Mouse (Mus musculus) intestine, embryonic 14.5 days (tissue): Measurements from ENCODE around the gene Sdhc. TPM values are rescaled to one million over a fixed set of nuclear protein-coding genes. Genes with fewer than 3 reads are reported as not detected.
"Not testable (repeated sequence)": the region's sequence is repeated elsewhere in the genome, so short reads cannot be mapped to it uniquely, and the experiment has no call there.

Source experiments
- ATAC-seq: fragments of 200-750 bp; cut with Nextera tagmentation; replicated peaks from 2 replicates; pipeline ENCODE4 v1.8.0; 2017; ENCODE audit warnings: low read depth, moderate number of reproducible peaks, moderate TSS enrichment, moderate library complexity; ENCODE audit not compliant: low FRiP score, low TSS enrichment
- DNase-seq: peaks from one replicate; pipeline ENCODE4 v3.0.0-alpha.2; 2018; ENCODE audit warnings: low spot score
- H3K27ac ChIP-seq: fragments of 300-500 bp; sonication (generic); 2 replicates; pipeline ENCODE4 v1.5.1; 2014; ENCODE audit warnings: low read depth, mild to moderate bottlenecking, control low read depth
- H3K27me3 ChIP-seq: fragments of 300-500 bp; sonication (generic); replicated peaks from 2 replicates; pipeline ENCODE4 v1.6.1; 2014; ENCODE audit warnings: low read length, control low read depth; ENCODE audit not compliant: control insufficient read depth, insufficient read depth
- H3K36me3 ChIP-seq: fragments of 300-500 bp; sonication (generic); 2 replicates; pipeline ENCODE4 v1.6.1; 2014; ENCODE audit warnings: low read length, control low read depth; ENCODE audit not compliant: control insufficient read depth, insufficient read depth
- H3K4me1 ChIP-seq: fragments of 300-500 bp; sonication (generic); replicated peaks from 2 replicates; pipeline ENCODE4 v1.6.1; 2014; ENCODE audit warnings: low read length, control low read depth, mixed read lengths; ENCODE audit not compliant: control insufficient read depth, insufficient read depth
- H3K4me2 ChIP-seq: fragments of 300-500 bp; sonication (generic); 2 replicates; pipeline ENCODE4 v1.6.1; 2014; ENCODE audit warnings: low read length
- H3K4me3 ChIP-seq: fragments of 300-500 bp; sonication (generic); 2 replicates; pipeline ENCODE4 v1.5.1; 2014; ENCODE audit warnings: low read depth, low read length, control low read depth, mixed read lengths
- H3K9ac ChIP-seq: fragments of 300-500 bp; sonication (generic); 2 replicates; pipeline ENCODE4 v1.6.1; 2014; ENCODE audit warnings: mild to moderate bottlenecking, low read length
- H3K9me3 ChIP-seq: fragments of 300-500 bp; sonication (generic); 2 replicates; pipeline ENCODE4 v1.6.1; 2016; ENCODE audit warnings: low read length, control low read depth; ENCODE audit not compliant: control insufficient read depth
- WGBS: fragments of 180-500 bp; shearing (Covaris S2); extraction: QIAGEN DNeasy Blood & Tissue Kit; methylation state at CpG from one replicate; pipeline ENCODE4 v1.1.7; 2014; 5-methylcytosine and 5-hydroxymethylcytosine counted together
- polyA plus RNA-seq: library from polyadenylated mRNA; unstranded; fragments of >200 nt; fragmentation: Nextera tagmentation; extraction: Ambion mirVana; gene quantifications from 2 replicates; pipeline ENCODE4 v1.2.1, GENCODE M21; 2014

Gene Sdhc
- polyA plus RNA-seq, 1 experiment from 2014 or later: 341 TPM

DNA sequence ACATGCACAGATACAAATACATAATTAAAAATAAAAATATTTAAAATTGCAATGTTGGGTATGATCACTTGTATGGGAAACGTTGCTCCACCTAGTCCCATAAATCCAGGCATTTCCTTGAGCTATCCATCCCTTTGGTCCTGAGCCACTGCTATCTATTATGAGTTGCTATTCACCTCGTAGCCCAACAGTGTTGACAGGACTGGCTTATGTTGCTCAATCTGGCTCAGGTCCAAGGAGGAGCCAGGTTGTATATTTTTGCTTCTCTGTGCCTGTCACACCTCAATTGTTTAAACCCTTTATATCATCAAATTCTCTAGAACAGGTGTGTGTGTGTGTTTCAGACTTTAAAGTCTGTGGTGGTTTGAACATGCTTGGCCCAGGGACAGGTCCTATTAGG, 59.6 kb downstream of the Sdhc start:
- no peaks in the 10 kb centered on the region for H3K9me3 ChIP-seq
- 62% methylated on average over 2 of the region's 2 CpGs for WGBS
- H3K27me3 ChIP-seq: peaks cover 13% of the 10 kb centered on the region
- no peak for DNase-seq
- no peaks in the 10 kb centered on the region for H3K36me3 ChIP-seq
- no peak overlapping the region for H3K4me3 ChIP-seq
- ATAC-seq: no peak
- H3K9ac ChIP-seq: no peak overlapping the region
- H3K4me1 ChIP-seq: peaks cover under 1% of the 10 kb centered on the region; the same call in 1 of the 2 replicates
- no peak overlapping the region for H3K27ac ChIP-seq
- no peak overlapping the region for H3K4me2 ChIP-seq

DNA sequence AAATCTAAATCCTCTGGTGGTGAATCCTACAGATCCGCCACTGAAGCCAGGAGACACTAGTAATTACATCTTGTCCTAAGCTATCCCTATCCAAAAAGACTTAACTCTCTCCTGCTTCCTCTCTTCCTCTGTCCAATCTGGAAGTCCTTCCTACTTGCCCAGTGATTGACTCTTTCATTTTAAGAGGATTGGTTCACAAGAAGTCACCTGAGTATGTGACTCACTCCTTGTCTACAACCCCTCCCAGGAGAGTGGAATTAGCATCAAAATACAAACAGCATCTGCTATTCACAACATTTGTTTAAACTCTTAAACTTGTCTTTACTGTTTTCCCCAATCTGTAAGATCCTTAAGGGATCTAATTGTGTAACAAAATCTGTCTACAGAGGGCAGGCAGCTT, 60.5 kb downstream of the Sdhc start:
- H3K9me3 ChIP-seq: no peaks in the 10 kb centered on the region
- DNase-seq: no peak
- no peak overlapping the region for H3K4me3 ChIP-seq
- 88% methylated on average over 1 of the region's 1 CpGs for WGBS
- H3K27me3 ChIP-seq: peaks cover 16% of the 10 kb centered on the region
- H3K36me3 ChIP-seq: no peaks in the 10 kb centered on the region
- ATAC-seq: no peak
- no peak overlapping the region for H3K9ac ChIP-seq
- no peaks in the 10 kb centered on the region for H3K4me1 ChIP-seq
- H3K27ac ChIP-seq: no peak overlapping the region
- no peak overlapping the region for H3K4me2 ChIP-seq

DNA sequence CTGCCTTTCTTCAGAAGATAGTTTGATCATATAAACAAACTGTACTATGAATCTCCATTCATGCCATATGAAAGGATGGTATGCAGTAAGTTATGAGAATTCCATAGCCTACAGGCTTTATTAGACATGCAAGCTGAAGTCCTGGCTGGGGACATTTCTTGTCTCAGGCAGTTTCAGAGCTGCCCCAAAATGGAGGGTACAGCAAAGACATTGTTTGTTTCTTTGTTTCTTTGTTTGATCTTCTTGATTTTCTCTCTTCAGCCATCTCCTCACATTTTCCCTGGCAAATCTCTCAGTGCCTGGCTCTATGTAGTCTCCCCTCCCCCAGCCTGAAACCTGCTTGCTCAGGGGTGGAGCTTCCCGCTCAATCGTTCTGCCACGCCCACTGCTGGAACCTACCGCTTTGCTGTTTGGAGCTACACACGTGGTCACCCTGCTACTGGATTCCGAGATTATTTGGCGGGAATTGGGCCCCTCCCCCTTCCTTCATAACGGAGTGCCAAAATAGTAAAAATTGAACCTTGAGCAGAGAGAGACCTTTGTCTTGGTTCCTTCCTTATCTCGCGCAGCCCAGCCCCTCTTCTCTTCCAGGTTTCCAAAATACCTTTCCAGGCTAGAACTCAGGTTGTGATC, 62.0 kb downstream of the Sdhc start:
- DNase-seq: peak; percentile 53
- WGBS: 4% methylated on average over 10 of the region's 10 CpGs

DNA sequence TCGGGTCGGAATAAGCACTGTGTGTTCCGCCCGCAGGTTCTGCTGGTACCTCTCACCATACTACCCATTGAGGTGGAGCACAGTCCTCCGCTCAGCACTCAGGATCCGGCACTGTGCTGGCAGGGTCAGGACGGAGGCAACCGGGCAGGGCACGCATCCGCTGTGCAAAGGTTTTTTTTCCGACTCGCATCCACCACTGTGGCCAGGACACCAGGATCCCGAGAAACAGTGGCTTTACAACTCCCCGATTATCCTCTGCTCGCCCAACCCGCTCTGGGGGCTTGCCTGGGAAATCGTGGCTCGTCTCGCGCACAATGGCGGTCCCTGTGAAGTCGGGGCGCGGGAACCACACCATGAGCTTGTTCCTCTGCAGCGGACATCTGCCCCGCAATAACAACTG, 64.7 kb downstream of the Sdhc start:
- Histone ChIP-seq H3K9ac (0 out of 2 replicates have a peak overlapping the region, but pooled peaks have one; percentile 13), H3K4me2 (peak overlapping the region; percentile 84), H3K36me3 (no peaks in the 10 kb centered on the region), H3K9me3 (no peaks in the 10 kb centered on the region), H3K4me3 (peak overlapping the region; percentile 39), H3K27ac (no peak overlapping the region), H3K4me1 (no peaks in the 10 kb centered on the region), H3K27me3 (peaks cover 21% of the 10 kb centered on the region)
- WGBS: under 1% methylated on average over 26 of the region's 26 CpGs
- no peak for ATAC-seq
- DNase-seq: peak; percentile 74

More for the DNA sequence above, 62.0 kb downstream of the Sdhc start:
- not testable (repeated sequence) for H3K9ac ChIP-seq, H3K4me1 ChIP-seq, H3K27ac ChIP-seq, H3K36me3 ChIP-seq, H3K9me3 ChIP-seq, ATAC-seq
- Histone ChIP-seq H3K4me2 (peak overlapping the region; percentile 31), H3K27me3 (peaks cover 18% of the 10 kb centered on the region), H3K4me3 (0 out of 2 replicates have a peak overlapping the region, but pooled peaks have one; percentile 10)

DNA sequence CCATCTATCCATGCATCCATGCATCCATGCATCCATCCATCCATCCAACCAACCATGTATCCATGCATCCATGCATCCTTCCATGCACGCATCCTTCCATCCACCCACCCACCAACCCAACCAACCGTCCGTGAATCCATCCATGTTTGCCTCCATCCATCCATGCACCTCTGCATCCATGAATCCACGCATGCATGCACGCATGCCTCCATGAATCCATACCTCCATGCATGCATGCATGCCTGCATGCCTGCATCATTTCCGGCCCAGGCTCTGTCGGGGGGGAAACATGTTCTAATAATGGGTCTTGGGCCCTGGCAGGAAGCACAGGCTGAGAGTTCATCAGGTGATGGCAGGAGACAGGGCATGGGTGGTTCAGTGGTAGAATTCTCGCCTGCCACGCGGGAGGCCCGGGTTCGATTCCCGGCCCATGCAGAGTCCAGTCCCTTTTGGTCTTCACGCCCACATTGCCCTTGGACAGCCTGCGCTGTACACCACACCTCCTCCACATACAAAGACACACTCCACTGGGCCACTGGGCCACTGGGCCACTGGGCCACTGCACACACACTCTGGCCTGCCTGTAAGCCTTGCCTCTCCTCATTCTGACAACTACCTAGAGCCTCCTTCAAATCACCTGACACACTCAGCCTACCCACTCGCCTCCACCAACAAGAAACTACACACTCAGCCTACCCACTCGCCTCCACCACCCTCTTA, 68.7 kb downstream of the Sdhc start:
- not testable (repeated sequence) for H3K4me3 ChIP-seq, H3K9me3 ChIP-seq, H3K4me1 ChIP-seq, H3K4me2 ChIP-seq, H3K9ac ChIP-seq, H3K36me3 ChIP-seq, DNase-seq, H3K27ac ChIP-seq
- peaks cover 28% of the 10 kb centered on the region for H3K27me3 ChIP-seq
- ATAC-seq: peak; percentile 11
- WGBS: 31% methylated on average over 9 of the region's 17 CpGs

DNA sequence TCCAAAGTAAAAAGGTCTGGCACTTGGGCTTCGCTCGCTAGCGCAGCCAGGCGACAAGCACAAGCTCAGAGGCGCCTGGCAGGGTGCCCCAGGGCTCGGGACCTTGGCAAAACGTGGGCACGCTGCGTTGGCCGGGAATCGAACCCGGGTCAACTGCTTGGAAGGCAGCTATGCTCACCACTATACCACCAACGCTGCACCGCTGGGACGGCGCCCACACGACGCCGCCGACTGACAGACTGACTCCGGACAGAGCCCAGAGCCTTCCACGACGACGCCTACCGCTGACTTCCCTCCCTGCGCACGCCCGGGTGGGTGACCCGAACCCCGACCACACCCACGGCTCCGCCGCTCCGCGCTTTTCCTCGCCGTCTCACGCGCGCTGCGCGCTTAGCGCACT, 70.6 kb downstream of the Sdhc start:
- no CpG with 5 or more reads among the region's 43 CpGs for WGBS
- not testable (repeated sequence) for H3K27ac ChIP-seq, DNase-seq, H3K36me3 ChIP-seq, H3K4me2 ChIP-seq, H3K9me3 ChIP-seq, H3K4me1 ChIP-seq, H3K4me3 ChIP-seq, H3K9ac ChIP-seq
- H3K27me3 ChIP-seq: peaks cover 17% of the 10 kb centered on the region
- ATAC-seq: peak; percentile 58

DNA sequence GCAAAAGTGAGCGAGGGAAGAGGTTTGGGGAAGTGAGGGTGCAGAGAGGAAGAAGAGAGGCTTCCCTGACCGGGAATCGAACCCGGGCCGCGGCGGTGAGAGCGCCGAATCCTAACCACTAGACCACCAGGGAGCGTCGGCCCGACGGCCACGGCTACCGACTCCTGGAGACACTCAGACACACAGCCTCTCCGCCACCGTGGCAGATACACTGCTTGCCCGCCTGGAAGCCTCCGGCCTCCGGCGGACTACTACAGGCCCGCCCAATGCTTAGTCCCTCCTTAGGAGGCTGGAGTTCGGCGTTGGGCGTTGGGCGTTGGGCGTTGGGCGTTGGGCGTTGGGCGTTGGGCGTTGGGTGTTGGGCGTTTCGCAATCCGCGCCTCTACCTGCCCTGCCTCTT, 71.1 kb downstream of the Sdhc start:
- not testable (repeated sequence) for DNase-seq, H3K4me3 ChIP-seq, H3K4me1 ChIP-seq, H3K27ac ChIP-seq, H3K36me3 ChIP-seq, H3K9ac ChIP-seq, H3K4me2 ChIP-seq, H3K9me3 ChIP-seq
- ATAC-seq: peak; percentile 68
- peaks cover 17% of the 10 kb centered on the region for H3K27me3 ChIP-seq
- WGBS: 0% methylated on average over 1 of the region's 35 CpGs

DNA sequence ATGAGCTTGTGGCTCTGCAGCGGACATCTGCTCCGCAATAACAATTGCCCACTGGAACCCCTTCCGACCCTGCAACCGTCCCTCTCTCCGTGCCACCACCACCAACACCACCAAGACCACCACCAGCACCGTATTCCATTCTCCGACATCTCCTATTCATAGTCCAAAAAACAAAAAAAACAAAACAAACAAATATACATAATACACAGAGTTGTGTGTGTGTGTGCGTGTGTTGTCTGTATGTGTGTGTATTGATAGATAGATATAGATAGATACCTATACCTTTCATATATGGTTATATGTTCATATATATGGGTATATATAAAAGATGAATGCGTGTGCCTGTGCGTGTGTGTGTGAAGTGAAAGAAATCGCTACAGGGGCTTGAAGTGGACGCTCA, 72.0 kb downstream of the Sdhc start:
- not testable (repeated sequence) for ATAC-seq, DNase-seq, H3K4me1 ChIP-seq, H3K27ac ChIP-seq, H3K9me3 ChIP-seq, H3K9ac ChIP-seq, H3K36me3 ChIP-seq
- WGBS: 22% methylated on average over 11 of the region's 12 CpGs
- Histone ChIP-seq H3K27me3 (peaks cover 25% of the 10 kb centered on the region), H3K4me2 (peak overlapping the region; percentile 28), H3K4me3 (peak overlapping the region; percentile 11; the same call in 1 of the 2 replicates)
